Mouse (Mus musculus): Measurements from ENCODE around the gene Cdkl4.

DNA sequence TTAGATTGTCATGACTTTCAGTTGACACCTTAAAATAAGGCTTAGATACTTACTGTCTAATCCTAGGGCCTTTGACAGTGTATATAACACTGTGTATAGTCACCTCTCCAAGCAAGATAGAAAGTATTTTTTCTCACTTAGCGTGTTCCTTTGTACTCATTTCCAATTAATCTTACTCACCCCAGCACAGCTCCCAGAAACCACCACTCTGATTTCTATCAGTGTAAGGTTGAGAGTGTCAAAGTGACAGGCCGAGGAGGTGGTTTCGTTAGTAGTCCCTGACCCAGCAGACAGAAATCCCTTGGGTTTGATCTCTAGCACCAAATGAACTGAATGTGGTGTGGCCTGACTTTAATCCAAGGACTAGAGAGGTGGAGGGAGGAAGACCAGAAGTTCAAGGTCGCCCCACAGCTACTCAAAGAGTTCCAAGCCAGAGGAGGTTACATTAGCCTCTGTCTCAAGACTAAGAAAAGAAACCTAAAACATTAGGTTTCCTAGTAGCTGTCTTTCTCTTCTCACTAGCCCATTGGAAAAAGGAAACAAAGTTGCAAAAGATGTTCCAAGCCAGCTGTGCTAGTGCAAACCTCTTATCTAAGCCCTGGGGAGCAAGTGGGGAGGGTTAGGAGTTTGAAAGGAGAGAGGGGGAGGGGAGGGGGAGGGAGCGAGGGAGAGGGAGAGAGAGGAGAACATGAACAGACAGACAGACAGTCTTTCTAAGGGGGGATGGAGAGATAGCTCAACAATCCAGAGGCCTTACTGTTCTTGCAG, 76.4 kb downstream of the Cdkl4 start:
- TF ChIP-seq POLR2A (IDR thresholded peaks at IDR 0.05; ENCODE audit: control insufficient read depth, extremely low read depth, insufficient read depth, low read length, poor library complexity), result no peak
- no peak for TF ChIP-seq CTCF (IDR thresholded peaks at IDR 0.05; ENCODE audit: borderline replicate concordance, control insufficient read depth, extremely low read depth, insufficient read depth, low read length, poor library complexity)
